Mouse (Mus musculus) MEL (cell line): ENCODE data around the gene Pgbd5.

Source experiments
- CHD2 ChIP-seq: IDR thresholded peaks from 2 replicates; pipeline ENCODE4 v1.6.1; 2011; ENCODE audit warnings: low read length, improper control_type of control experiment
- CTCF ChIP-seq, 3 experiments: IDR thresholded peaks in 2 of 3; conservative IDR thresholded peaks in 1 of 3; 2 replicates each; pipeline ENCODE4 v1.5.1; 2011 to 2012; ENCODE audit warnings: low read length in 3 of 3, low read depth in 2 of 3, mild to moderate bottlenecking in 2 of 3, improper control_type of control experiment in 1 of 3, inconsistent platforms in 1 of 3, mixed read lengths in 1 of 3, moderate library complexity in 1 of 3; ENCODE audit not compliant: control insufficient read depth in 1 of 3, insufficient read depth in 1 of 3, poor library complexity in 1 of 3, severe bottlenecking in 1 of 3
- GABPA ChIP-seq: IDR thresholded peaks from 2 replicates; pipeline ENCODE4 v1.6.1; 2012; ENCODE audit warnings: low read depth, mild to moderate bottlenecking, inconsistent platforms, low read length, improper control_type of control experiment, moderate library complexity
- MYB ChIP-seq: IDR thresholded peaks from 2 replicates; pipeline ENCODE4 v1.6.1; 2011; ENCODE audit warnings: mild to moderate bottlenecking, low read depth, low read length, improper control_type of control experiment
- POLR2A ChIP-seq, 2 experiments: IDR thresholded peaks; 2 replicates each; pipeline ENCODE4 v1.6.1; 2011 to 2012; ENCODE audit warnings: low read length in 2 of 2, mild to moderate bottlenecking in 2 of 2, control low read depth in 1 of 2, improper control_type of control experiment in 1 of 2, low read depth in 1 of 2, moderate library complexity in 1 of 2; ENCODE audit not compliant: control insufficient read depth in 1 of 2, insufficient read depth in 1 of 2, poor library complexity in 1 of 2
- POLR2AphosphoS5 ChIP-seq: IDR thresholded peaks from 2 replicates; pipeline ENCODE4 v1.6.1; 2012; ENCODE audit warnings: low read depth, borderline replicate concordance, mild to moderate bottlenecking, inconsistent platforms, low read length, moderate library complexity, mixed read lengths
- TBP ChIP-seq: IDR thresholded peaks from 2 replicates; pipeline ENCODE4 v1.8.0; 2011; ENCODE audit warnings: low read depth, low read length, improper control_type of control experiment
- USF2 ChIP-seq, 2 experiments: IDR thresholded peaks; 2 replicates each; pipeline ENCODE4 v1.6.1; 2011 to 2012; ENCODE audit warnings: improper control_type of control experiment in 2 of 2, low read length in 2 of 2, borderline replicate concordance in 1 of 2, inconsistent platforms in 1 of 2, low read depth in 1 of 2, mild to moderate bottlenecking in 1 of 2; ENCODE audit not compliant: insufficient read depth in 1 of 2

DNA sequence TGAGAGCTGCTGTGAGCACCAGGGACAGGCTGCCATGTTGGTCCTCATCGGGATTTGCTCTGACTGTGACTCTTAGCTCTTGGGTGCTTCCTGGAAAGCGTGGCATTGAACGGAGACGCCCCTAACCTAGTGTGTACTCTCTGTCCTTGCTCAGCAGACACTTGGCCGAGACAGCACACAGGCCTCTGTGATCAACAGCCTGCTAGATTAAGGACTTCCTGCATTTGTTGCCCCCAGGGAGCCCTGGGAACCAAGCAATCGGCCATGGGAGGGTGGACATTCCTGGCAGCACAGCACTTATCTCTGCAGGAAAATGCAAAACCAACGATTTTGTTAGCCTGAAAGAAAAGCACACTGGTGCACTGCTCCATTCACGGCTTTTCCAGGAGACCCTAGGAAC, 18.0 kb downstream of the Pgbd5 start:
- TF ChIP-seq USF2 (IDR thresholded peaks at IDR 0.05; ENCODE audit: borderline replicate concordance in 1 of 2, insufficient read depth in 1 of 2, low read depth in 1 of 2, low read length in 2 of 2) (no peak), TBP (no peak), POLR2AphosphoS5 (no peak), POLR2A (IDR thresholded peaks at IDR 0.05; ENCODE audit: control insufficient read depth in 1 of 2, insufficient read depth in 1 of 2, low read depth in 1 of 2, low read length in 2 of 2, poor library complexity in 1 of 2) (no peak), CHD2 (no peak), MYB (no peak), GABPA (no peak), CTCF (IDR thresholded peaks at IDR 0.05 in 2 of 3, conservative IDR thresholded peaks at IDR 0.05 in 1 of 3; ENCODE audit: control insufficient read depth in 1 of 3, insufficient read depth in 1 of 3, low read depth in 2 of 3, low read length in 3 of 3, poor library complexity in 1 of 3, severe bottlenecking in 1 of 3) (no peak)
